12 mouse cellular contexts compared by ENCODE assay signal in the genomic region with DNA sequence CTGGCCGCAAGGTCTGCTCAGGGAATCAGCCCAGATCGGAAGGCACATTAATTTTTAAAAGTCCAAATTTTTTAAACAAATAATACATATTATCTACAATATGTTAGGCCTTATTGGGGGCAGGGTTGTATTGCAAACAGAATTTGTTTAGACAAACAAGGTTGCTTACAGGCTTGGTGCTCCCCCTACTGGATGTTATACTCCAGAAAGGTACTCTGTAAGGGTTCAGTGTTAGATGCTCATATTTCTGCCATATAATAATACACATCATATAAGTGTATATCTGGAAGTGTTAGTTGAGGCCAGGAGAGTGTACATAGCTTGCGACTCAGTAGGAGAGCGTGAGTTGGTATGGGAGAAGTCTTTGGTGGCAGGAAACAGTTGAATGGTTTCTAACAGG. TPM values are rescaled to one million over a fixed set of nuclear protein-coding genes. Genes with fewer than 3 reads are reported as not detected.
DNase-seq lines count a peak whose midpoint lies in the region; ATAC-seq and TF ChIP-seq lines count a peak whose summit lies in the region.
"Had no signal": no experiment of that assay in that cellular context is flagged by ENCODE, and none has a peak within 500 bp of the region (broad histone marks: within the 10 kb centered on the region; RNA-seq: fewer than 3 reads in every experiment).

No protein-coding gene starts in this region.

- ATAC-seq in midbrain, embryonic 14.5 days (ENCODE audit: low FRiP score, low TSS enrichment): no peak
- ATAC-seq in midbrain, embryonic 13.5 days: no peak
- ATAC-seq in hindbrain, embryonic 11.5 days (ENCODE audit: low FRiP score): no peak

- DNase-seq in heart, adult 2 months: no peak
- no peak for DNase-seq in heart, postnatal 36 days
- peak; percentile 41 for DNase-seq in midbrain, embryonic 14.5 days
- peak; percentile 31 for DNase-seq in brain, embryonic 14.5 days (ENCODE audit: low read depth)
- peak; percentile 44 for DNase-seq in thymus, postnatal 14 days
- DNase-seq in heart, adult 18-20 months: no peak
- no peak for DNase-seq in hindbrain, embryonic 11.5 days (ENCODE audit: low spot score)
- DNase-seq: gastrocnemius, postnatal 36 days had no signal

- no peak overlapping the region for H3K9ac ChIP-seq in heart, adult 2 months (ENCODE audit: low read depth, low read length)
- H3K9ac ChIP-seq in midbrain, embryonic 14.5 days (replicated peaks; ENCODE audit: low read length): no peak overlapping the region
- no peak overlapping the region for H3K9ac ChIP-seq in midbrain, embryonic 13.5 days (replicated peaks)
- no peak overlapping the region for H3K9ac ChIP-seq in hindbrain, embryonic 11.5 days (ENCODE audit: low read depth, low read length)
- H3K9ac ChIP-seq: embryonic facial prominence, embryonic 12.5 days; liver, embryonic 15.5 days; neural tube, embryonic 12.5 days had no signal

- intact Hi-C loops in heart, adult 2 months (cut with DNase I): no loop called here
- intact Hi-C loops in heart, postnatal 36 days (cut with DNase I): no loop called here

- no peak for TF ChIP-seq EP300 in heart, adult 2 months (IDR thresholded peaks at IDR 0.05; ENCODE audit: insufficient read depth, low read depth, low read length)

- TF ChIP-seq POLR2A in heart, adult 2 months (IDR thresholded peaks at IDR 0.05; ENCODE audit: insufficient read depth, low read depth, low read length): no peak
- no peak for TF ChIP-seq POLR2A in brain, embryonic 14.5 days (IDR thresholded peaks at IDR 0.05; ENCODE audit: borderline replicate concordance, extremely low read depth, insufficient read depth, insufficient read length, poor library complexity, severe bottlenecking)

- no peaks in the 10 kb centered on the region for H3K79me2 ChIP-seq in heart, adult 2 months (replicated peaks; ENCODE audit: control insufficient read depth, insufficient read depth, low read length)

- no peak overlapping the region for H3K4me3 ChIP-seq in heart, adult 2 months
- no peak overlapping the region for H3K4me3 ChIP-seq in midbrain, embryonic 14.5 days (replicated peaks; ENCODE audit: low read depth, low read length)
- no peak overlapping the region for H3K4me3 ChIP-seq in midbrain, embryonic 13.5 days (replicated peaks)
- no peak overlapping the region for H3K4me3 ChIP-seq in hindbrain, embryonic 11.5 days (ENCODE audit: low read depth, low read length)
- H3K4me3 ChIP-seq: embryonic facial prominence, embryonic 12.5 days; liver, embryonic 15.5 days; neural tube, embryonic 12.5 days had no signal

- peak; percentile 60 for TF ChIP-seq CTCF in heart, adult 2 months (IDR thresholded peaks at IDR 0.05)
- TF ChIP-seq CTCF in brain, embryonic 14.5 days (IDR thresholded peaks at IDR 0.05; ENCODE audit: borderline replicate concordance, extremely low read depth, insufficient read depth, insufficient read length): no peak

- no peak overlapping the region for H3K27ac ChIP-seq in heart, adult 2 months
- H3K27ac ChIP-seq in midbrain, embryonic 14.5 days (replicated peaks; ENCODE audit: low read depth, low read length): no peak overlapping the region
- no peak overlapping the region for H3K27ac ChIP-seq in midbrain, embryonic 13.5 days
- no peak overlapping the region for H3K27ac ChIP-seq in hindbrain, embryonic 11.5 days (ENCODE audit: low read depth, low read length)
- H3K27ac ChIP-seq: embryonic facial prominence, embryonic 12.5 days; liver, embryonic 15.5 days; neural tube, embryonic 12.5 days had no signal

- no peaks in the 10 kb centered on the region for H3K27me3 ChIP-seq in heart, adult 2 months (ENCODE audit: control insufficient read depth, insufficient read depth, low read length)
- H3K27me3 ChIP-seq in midbrain, embryonic 14.5 days (ENCODE audit: control insufficient read depth, insufficient read depth, low read length): no peaks in the 10 kb centered on the region
- H3K27me3 ChIP-seq in midbrain, embryonic 13.5 days: no peaks in the 10 kb centered on the region
- no peaks in the 10 kb centered on the region for H3K27me3 ChIP-seq in hindbrain, embryonic 11.5 days (ENCODE audit: control insufficient read depth, insufficient read depth, low read length)
- H3K27me3 ChIP-seq: embryonic facial prominence, embryonic 12.5 days; liver, embryonic 15.5 days; neural tube, embryonic 12.5 days had no signal

- no peak overlapping the region for H3K4me2 ChIP-seq in midbrain, embryonic 14.5 days (ENCODE audit: low read length)
- no peak overlapping the region for H3K4me2 ChIP-seq in midbrain, embryonic 13.5 days (replicated peaks)
- H3K4me2 ChIP-seq in hindbrain, embryonic 11.5 days (replicated peaks; ENCODE audit: low read depth, low read length): no peak overlapping the region
- H3K4me2 ChIP-seq: embryonic facial prominence, embryonic 12.5 days; liver, embryonic 15.5 days; neural tube, embryonic 12.5 days had no signal

- peaks cover 4% of the 10 kb centered on the region; the same call in 1 of the 2 replicates for H3K36me3 ChIP-seq in heart, adult 2 months (ENCODE audit: control insufficient read depth, insufficient read depth, low read length)
- H3K36me3 ChIP-seq in midbrain, embryonic 14.5 days (ENCODE audit: control insufficient read depth, insufficient read depth, low read length): peaks cover 29% of the 10 kb centered on the region
- peaks cover 30% of the 10 kb centered on the region for H3K36me3 ChIP-seq in midbrain, embryonic 13.5 days
- no peaks in the 10 kb centered on the region for H3K36me3 ChIP-seq in hindbrain, embryonic 11.5 days (ENCODE audit: control insufficient read depth, insufficient read depth, low read length)

- no peaks in the 10 kb centered on the region for H3K4me1 ChIP-seq in heart, adult 2 months (ENCODE audit: control insufficient read depth, insufficient read depth, low read length)
- no peaks in the 10 kb centered on the region for H3K4me1 ChIP-seq in midbrain, embryonic 14.5 days (ENCODE audit: control insufficient read depth, insufficient read depth, low read length)
- H3K4me1 ChIP-seq in midbrain, embryonic 13.5 days (replicated peaks): no peaks in the 10 kb centered on the region
- H3K4me1 ChIP-seq in hindbrain, embryonic 11.5 days (replicated peaks; ENCODE audit: control insufficient read depth, insufficient read depth, low read length): no peaks in the 10 kb centered on the region
- H3K4me1 ChIP-seq: embryonic facial prominence, embryonic 12.5 days; liver, embryonic 15.5 days; neural tube, embryonic 12.5 days had no signal

- no peaks in the 10 kb centered on the region for H3K9me3 ChIP-seq in midbrain, embryonic 14.5 days (ENCODE audit: control insufficient read depth, low read length)
- no peaks in the 10 kb centered on the region for H3K9me3 ChIP-seq in midbrain, embryonic 13.5 days
- no peaks in the 10 kb centered on the region for H3K9me3 ChIP-seq in hindbrain, embryonic 11.5 days (ENCODE audit: control insufficient read depth, low read length)
- H3K9me3 ChIP-seq: embryonic facial prominence, embryonic 12.5 days; liver, embryonic 15.5 days; neural tube, embryonic 12.5 days had no signal

- 98% methylated on average over 4 of the region's 4 CpGs for WGBS in heart, adult 2 months
- WGBS in midbrain, embryonic 14.5 days: 99% methylated on average over 4 of the region's 4 CpGs
- WGBS in midbrain, embryonic 13.5 days: 98% methylated on average over 4 of the region's 4 CpGs
- 95% methylated on average over 4 of the region's 4 CpGs for WGBS in hindbrain, embryonic 11.5 days

RNA-seq across cellular contexts. Expression of a gene that starts 7.7 kb away (rescaled TPM):
- total RNA-seq in heart, adult 2 months (2021): 10 to 100 TPM; 16.9 to 17.0 TPM
- polyA plus RNA-seq in heart, adult 2 months (2012; rRNA removed): 4.1 and 7.3 TPM in 2 replicates
- total RNA-seq in heart, postnatal 36 days (2021): 10 to 100 TPM; 16.6 to 17.1 TPM
- polyA plus RNA-seq in midbrain, embryonic 14.5 days (2014; fragmentation: Nextera tagmentation; extraction: Ambion mirVana): 26.5 and 38.8 TPM in 2 replicates
- polyA plus RNA-seq in midbrain, embryonic 13.5 days (2015; fragmentation: Nextera tagmentation; extraction: Ambion mirVana): 39.7 and 40.0 TPM in 2 replicates
- polyA plus RNA-seq in brain, embryonic 14.5 days (2012; rRNA removed): 28.5 and 28.7 TPM in 2 replicates
- total RNA-seq in heart, adult 18-20 months (2021): 10 to 100 TPM; 14.8 to 16.2 TPM
- 38.9 and 47.6 TPM in 2 replicates for polyA plus RNA-seq in hindbrain, embryonic 11.5 days (2014; fragmentation: Nextera tagmentation; extraction: Ambion mirVana)

RNA-seq across cellular contexts. Expression of a gene that starts 36.5 kb away (rescaled TPM):
- 10 to 100 TPM; 11.5 to 12.4 TPM for total RNA-seq in heart, adult 2 months (2021)
- 4.6 and 8.6 TPM in 2 replicates for polyA plus RNA-seq in heart, adult 2 months (2012; rRNA removed)
- 10 to 100 TPM; 11.1 to 12.8 TPM for total RNA-seq in heart, postnatal 36 days (2021)
- polyA plus RNA-seq in midbrain, embryonic 14.5 days (2014; fragmentation: Nextera tagmentation; extraction: Ambion mirVana): 33.8 and 41.3 TPM in 2 replicates
- 30.5 and 30.8 TPM in 2 replicates for polyA plus RNA-seq in midbrain, embryonic 13.5 days (2015; fragmentation: Nextera tagmentation; extraction: Ambion mirVana)
- 19.7 and 20.9 TPM in 2 replicates for polyA plus RNA-seq in brain, embryonic 14.5 days (2012; rRNA removed)
- total RNA-seq in heart, adult 18-20 months (2021): 10 to 100 TPM in 1 of 2 experiments, 1 to 10 TPM in 1; 8.9 to 11.2 TPM
- 25.0 and 34.4 TPM in 2 replicates for polyA plus RNA-seq in hindbrain, embryonic 11.5 days (2014; fragmentation: Nextera tagmentation; extraction: Ambion mirVana)

RNA-seq across cellular contexts. Expression of a gene that starts 36.7 kb away (rescaled TPM):
- total RNA-seq in heart, adult 2 months (2021): 10 to 100 TPM; 18.1 to 20.3 TPM
- 14.9 and 20.7 TPM in 2 replicates for polyA plus RNA-seq in heart, adult 2 months (2012; rRNA removed)
- 10 to 100 TPM; 20.7 to 21.3 TPM for total RNA-seq in heart, postnatal 36 days (2021)
- polyA plus RNA-seq in midbrain, embryonic 14.5 days (2014; fragmentation: Nextera tagmentation; extraction: Ambion mirVana): 26.9 and 32.4 TPM in 2 replicates
- polyA plus RNA-seq in midbrain, embryonic 13.5 days (2015; fragmentation: Nextera tagmentation; extraction: Ambion mirVana): 33.4 and 35.1 TPM in 2 replicates
- polyA plus RNA-seq in brain, embryonic 14.5 days (2012; rRNA removed): 24.2 and 32.2 TPM in 2 replicates
- 10 to 100 TPM; 15.6 to 16.9 TPM for total RNA-seq in heart, adult 18-20 months (2021)
- 56.9 and 59.9 TPM in 2 replicates for polyA plus RNA-seq in hindbrain, embryonic 11.5 days (2014; fragmentation: Nextera tagmentation; extraction: Ambion mirVana)

RNA-seq across cellular contexts. Expression of a gene that starts 53.0 kb away (rescaled TPM):
- total RNA-seq in heart, adult 2 months (2021): 1 to 10 TPM; 7.6 TPM
- 4.2 and 7.1 TPM in 2 replicates for polyA plus RNA-seq in heart, adult 2 months (2012; rRNA removed)
- total RNA-seq in heart, postnatal 36 days (2021): 1 to 10 TPM; 6.3 to 9.2 TPM
- polyA plus RNA-seq in midbrain, embryonic 14.5 days (2014; fragmentation: Nextera tagmentation; extraction: Ambion mirVana): 49.4 and 55.0 TPM in 2 replicates
- polyA plus RNA-seq in midbrain, embryonic 13.5 days (2015; fragmentation: Nextera tagmentation; extraction: Ambion mirVana): 62.3 and 66.8 TPM in 2 replicates
- 20.7 and 32.6 TPM in 2 replicates for polyA plus RNA-seq in brain, embryonic 14.5 days (2012; rRNA removed)
- 10 to 100 TPM in 1 of 2 experiments, 1 to 10 TPM in 1; 8.3 to 10.4 TPM for total RNA-seq in heart, adult 18-20 months (2021)
- polyA plus RNA-seq in hindbrain, embryonic 11.5 days (2014; fragmentation: Nextera tagmentation; extraction: Ambion mirVana): 101 and 102 TPM in 2 replicates

Comparison
In these comparisons a context has a peak if more than half of its experiments do, and no peak if none do; other contexts are left out.
1. DNase-seq: peak in midbrain, embryonic 14.5 days (single experiment), brain, embryonic 14.5 days (single experiment) and thymus, postnatal 14 days (single experiment); none in heart, adult 2 months (0 of 2), heart, postnatal 36 days (0 of 2), heart, adult 18-20 months (0 of 2) and hindbrain, embryonic 11.5 days (single experiment).